Mouse (Mus musculus): ENCODE measurements around the gene Fate1. TPM values are rescaled to one million over a fixed set of nuclear protein-coding genes. Genes with fewer than 3 reads are reported as not detected.

Gene Fate1
- polyA plus RNA-seq, 1 experiment = not detected

DNA sequence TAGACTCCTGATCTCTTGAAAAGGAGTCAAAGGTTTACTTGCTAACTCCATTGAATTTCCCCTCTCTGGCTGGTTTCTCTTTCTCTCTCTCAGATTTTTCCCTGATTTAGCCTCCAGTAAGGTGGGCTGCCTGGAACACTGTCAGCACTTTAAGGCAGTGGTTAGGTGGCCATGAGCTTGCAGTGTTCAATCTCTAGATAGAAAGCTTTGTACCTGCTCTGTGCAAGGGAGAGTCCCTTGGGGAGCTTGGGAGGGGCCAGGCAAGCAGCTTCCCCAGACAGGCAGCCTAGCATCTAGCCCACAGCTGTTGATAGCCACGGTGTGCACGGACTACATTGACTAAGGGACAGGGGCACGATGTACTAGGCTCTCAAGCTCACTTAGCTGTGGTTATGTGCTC is 18.8 kb downstream of the Fate1 start, which contains the start of gene Cnga2:
Cnga2 (plus strand) TSS at position 301 of the 400 bp plus-strand sequence.
- 73% methylated on average over 3 of the region's 3 CpGs for WGBS
- Histone ChIP-seq H3K4me3 (ENCODE audit: extremely low read depth, insufficient read depth, insufficient read length) (no peak within 1 kb of the TSS), H3K27ac (ENCODE audit: insufficient read depth, low read length) (no peak within 1 kb of the TSS), H3K27me3 (ENCODE audit: control insufficient read depth, insufficient read depth, low read length) (no peaks in the 10 kb centered on the region), H3K4me1 (ENCODE audit: control insufficient read depth, insufficient read depth, insufficient read length) (no peaks in the 10 kb centered on the region), H3K36me3 (ENCODE audit: control insufficient read depth, insufficient read depth, low read length) (no peaks in the 10 kb centered on the region)
- no peak for DNase-seq (ENCODE audit: low read depth in 1 of 2, low spot score in 2 of 2)
- TF ChIP-seq CTCF (IDR thresholded peaks at IDR 0.05; ENCODE audit: extremely low read depth, insufficient read depth, insufficient read length, insufficient replicate concordance) (no peak), POLR2A (IDR thresholded peaks at IDR 0.05; ENCODE audit: low read depth, low read length) (no peak)

DNA sequence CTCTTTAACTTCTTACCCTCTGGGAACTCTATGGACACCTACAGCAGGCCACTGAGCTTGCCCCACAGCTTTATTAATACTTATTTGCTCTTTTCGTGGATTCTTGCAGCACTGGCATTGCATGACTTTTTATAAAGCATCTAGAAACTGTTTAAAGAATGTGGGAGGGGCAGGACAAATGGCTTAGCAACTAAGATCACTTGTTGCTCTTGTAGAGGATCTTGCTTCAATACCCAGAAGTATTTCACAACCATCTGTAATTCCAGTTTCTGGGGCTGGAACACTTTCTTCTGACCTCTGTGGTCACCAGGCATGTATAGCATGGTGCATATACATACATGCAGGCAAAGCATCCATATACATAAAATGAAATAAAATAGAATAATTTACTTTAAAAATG is 23.2 kb downstream of the Fate1 start:
- TF ChIP-seq CTCF (IDR thresholded peaks at IDR 0.05; ENCODE audit: extremely low read depth, insufficient read depth, insufficient read length, insufficient replicate concordance) = no peak
- TF ChIP-seq POLR2A (IDR thresholded peaks at IDR 0.05; ENCODE audit: low read depth, low read length) = no peak
- H3K36me3 ChIP-seq (ENCODE audit: control insufficient read depth, insufficient read depth, low read length) = no peaks in the 10 kb centered on the region
- 54% methylated on average over 1 of the region's 1 CpGs for WGBS
- H3K4me3 ChIP-seq (ENCODE audit: extremely low read depth, insufficient read depth, insufficient read length) = no peak overlapping the region
- no peaks in the 10 kb centered on the region for H3K4me1 ChIP-seq (ENCODE audit: control insufficient read depth, insufficient read depth, insufficient read length)
- no peak for DNase-seq (ENCODE audit: low read depth in 1 of 2, low spot score in 2 of 2)
- no peaks in the 10 kb centered on the region for H3K27me3 ChIP-seq (ENCODE audit: control insufficient read depth, insufficient read depth, low read length)
- no peak overlapping the region for H3K27ac ChIP-seq (ENCODE audit: insufficient read depth, low read length)

DNA sequence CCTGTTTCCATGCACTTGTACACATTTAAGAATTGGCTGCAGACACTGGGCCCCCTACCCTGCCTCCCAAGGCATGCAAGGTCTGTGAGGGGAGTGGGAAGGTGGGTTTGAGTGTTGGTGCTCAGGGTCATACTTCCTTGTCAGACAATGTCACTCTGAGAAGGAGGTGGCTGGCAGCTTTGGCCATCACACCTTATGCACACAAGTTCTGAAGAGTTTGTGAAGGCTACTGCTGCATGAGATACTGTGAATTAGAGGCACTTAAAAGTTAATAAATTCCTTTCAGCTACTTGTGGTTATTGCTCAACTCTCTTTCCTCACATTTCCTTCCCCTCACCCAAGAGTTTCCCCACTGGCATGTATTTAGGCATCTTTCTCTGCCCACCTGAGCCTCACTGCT is 37.1 kb downstream of the Fate1 start:
- DNase-seq (ENCODE audit: low read depth in 1 of 2, low spot score in 2 of 2) = no peak
- H3K36me3 ChIP-seq (ENCODE audit: control insufficient read depth, insufficient read depth, low read length) = no peaks in the 10 kb centered on the region
- no peaks in the 10 kb centered on the region for H3K27me3 ChIP-seq (ENCODE audit: control insufficient read depth, insufficient read depth, low read length)
- no peaks in the 10 kb centered on the region for H3K4me1 ChIP-seq (ENCODE audit: control insufficient read depth, insufficient read depth, insufficient read length)
- no peak overlapping the region for H3K27ac ChIP-seq (ENCODE audit: insufficient read depth, low read length)
- TF ChIP-seq CTCF (IDR thresholded peaks at IDR 0.05; ENCODE audit: extremely low read depth, insufficient read depth, insufficient read length, insufficient replicate concordance) (no peak), POLR2A (IDR thresholded peaks at IDR 0.05; ENCODE audit: low read depth, low read length) (no peak)
- H3K4me3 ChIP-seq (ENCODE audit: extremely low read depth, insufficient read depth, insufficient read length) = no peak overlapping the region

DNA sequence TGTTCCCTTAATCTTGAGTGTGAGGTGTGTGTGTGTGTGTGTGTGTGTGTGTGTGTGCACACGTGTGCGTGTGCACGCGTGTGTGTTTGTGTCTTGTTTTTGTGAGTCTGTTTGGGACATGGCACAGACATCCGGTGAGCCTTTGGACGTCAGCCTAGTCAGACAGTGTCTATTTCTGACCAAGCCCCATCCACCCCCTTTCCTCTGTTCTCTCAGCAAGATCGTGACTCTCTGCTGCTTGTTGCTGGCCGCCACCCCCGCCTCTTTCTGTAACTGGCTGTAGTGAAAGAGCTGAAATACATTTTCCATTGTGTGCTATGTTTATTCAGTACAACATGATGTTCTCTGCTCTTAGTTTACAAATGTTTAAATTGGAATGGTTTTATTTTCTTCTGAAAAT is 39.5 kb downstream of the Fate1 start:
- no peaks in the 10 kb centered on the region for H3K27me3 ChIP-seq (ENCODE audit: control insufficient read depth, insufficient read depth, low read length)
- TF ChIP-seq CTCF (IDR thresholded peaks at IDR 0.05; ENCODE audit: extremely low read depth, insufficient read depth, insufficient read length, insufficient replicate concordance) = no peak
- TF ChIP-seq POLR2A (IDR thresholded peaks at IDR 0.05; ENCODE audit: low read depth, low read length) = no peak
- no peak for DNase-seq (ENCODE audit: low read depth in 1 of 2, low spot score in 2 of 2)
- no peak overlapping the region for H3K27ac ChIP-seq (ENCODE audit: insufficient read depth, low read length)
- WGBS = 74% methylated on average over 9 of the region's 9 CpGs
- H3K4me1 ChIP-seq (ENCODE audit: control insufficient read depth, insufficient read depth, insufficient read length) = no peaks in the 10 kb centered on the region
- H3K4me3 ChIP-seq (ENCODE audit: extremely low read depth, insufficient read depth, insufficient read length) = no peak overlapping the region
- H3K36me3 ChIP-seq (ENCODE audit: control insufficient read depth, insufficient read depth, low read length) = no peaks in the 10 kb centered on the region

- Histone ChIP-seq H3K27ac (ENCODE audit: insufficient read depth, low read length) (no peak overlapping the region), H3K27me3 (ENCODE audit: control insufficient read depth, insufficient read depth, low read length) (no peaks in the 10 kb centered on the region), H3K4me3 (ENCODE audit: extremely low read depth, insufficient read depth, insufficient read length) (no peak overlapping the region), H3K4me1 (ENCODE audit: control insufficient read depth, insufficient read depth, insufficient read length) (no peaks in the 10 kb centered on the region), H3K36me3 (ENCODE audit: control insufficient read depth, insufficient read depth, low read length) (no peaks in the 10 kb centered on the region)
- no peak for DNase-seq (ENCODE audit: low read depth in 1 of 2, low spot score in 2 of 2)
- no peak for TF ChIP-seq POLR2A (IDR thresholded peaks at IDR 0.05; ENCODE audit: low read depth, low read length)
- TF ChIP-seq CTCF (IDR thresholded peaks at IDR 0.05; ENCODE audit: extremely low read depth, insufficient read depth, insufficient read length, insufficient replicate concordance) = no peak
- WGBS = 23% methylated on average over 3 of the region's 3 CpGs
These were observed 40.0 kb downstream of the Fate1 start for GRCm38 (mm10) chrX:72012804-72013203.

- H3K27me3 ChIP-seq (ENCODE audit: control insufficient read depth, insufficient read depth, low read length) = no peaks in the 10 kb centered on the region
- no peak for DNase-seq (ENCODE audit: low read depth in 1 of 2, low spot score in 2 of 2)
- no peak overlapping the region for H3K27ac ChIP-seq (ENCODE audit: insufficient read depth, low read length)
- no peaks in the 10 kb centered on the region for H3K36me3 ChIP-seq (ENCODE audit: control insufficient read depth, insufficient read depth, low read length)
- TF ChIP-seq POLR2A (IDR thresholded peaks at IDR 0.05; ENCODE audit: low read depth, low read length) (no peak), CTCF (IDR thresholded peaks at IDR 0.05; ENCODE audit: extremely low read depth, insufficient read depth, insufficient read length, insufficient replicate concordance) (no peak)
- H3K4me3 ChIP-seq (ENCODE audit: extremely low read depth, insufficient read depth, insufficient read length) = no peak overlapping the region
- no peaks in the 10 kb centered on the region for H3K4me1 ChIP-seq (ENCODE audit: control insufficient read depth, insufficient read depth, insufficient read length)
- WGBS = 85% methylated on average over 1 of the region's 1 CpGs
These were observed 49.5 kb downstream of the Fate1 start for GRCm38 (mm10) chrX:72022241-72022640.

GRCm38 (mm10) chrX:72022750-72023398 is 50.1 kb downstream of the Fate1 start:
- H3K36me3 ChIP-seq (ENCODE audit: control insufficient read depth, insufficient read depth, low read length) = no peaks in the 10 kb centered on the region
- H3K4me1 ChIP-seq (ENCODE audit: control insufficient read depth, insufficient read depth, insufficient read length) = no peaks in the 10 kb centered on the region
- no peak for DNase-seq (ENCODE audit: low read depth in 1 of 2, low spot score in 2 of 2)
- WGBS = 45% methylated on average over 10 of the region's 10 CpGs
- TF ChIP-seq POLR2A (IDR thresholded peaks at IDR 0.05; ENCODE audit: low read depth, low read length) (no peak), CTCF (IDR thresholded peaks at IDR 0.05; ENCODE audit: extremely low read depth, insufficient read depth, insufficient read length, insufficient replicate concordance) (no peak)
- no peak overlapping the region for H3K4me3 ChIP-seq (ENCODE audit: extremely low read depth, insufficient read depth, insufficient read length)
- no peaks in the 10 kb centered on the region for H3K27me3 ChIP-seq (ENCODE audit: control insufficient read depth, insufficient read depth, low read length)
- no peak overlapping the region for H3K27ac ChIP-seq (ENCODE audit: insufficient read depth, low read length)

Measured in spleen, adult 2 months (tissue).